Mouse (Mus musculus): Measurements from ENCODE around the gene Fxyd3.

DNA sequence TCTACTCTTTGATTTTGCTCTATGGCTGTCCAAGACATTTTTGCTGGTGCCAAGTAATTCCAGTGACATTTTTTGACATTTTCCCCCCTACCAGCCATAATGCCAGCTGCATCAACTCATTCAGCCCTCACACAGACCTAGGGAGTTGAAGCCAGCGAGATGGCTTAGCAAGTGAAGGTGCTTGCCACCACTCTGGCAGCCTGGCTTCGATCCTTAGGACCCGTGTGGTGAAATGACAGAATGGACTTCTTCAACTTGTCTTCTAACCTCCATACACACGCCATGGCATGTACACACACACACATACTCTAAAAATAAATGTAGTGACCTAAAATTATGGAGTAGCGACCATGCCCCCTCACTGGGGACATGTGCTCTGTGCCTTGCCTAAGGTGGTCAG, 47.9 kb upstream of the Fxyd3 start:
- TF ChIP-seq POLR2A (IDR thresholded peaks at IDR 0.05; ENCODE audit: extremely low read depth, insufficient read depth, low read length) (no peak), CTCF (IDR thresholded peaks at IDR 0.05; ENCODE audit: extremely low read depth, insufficient read depth, low read length) (no peak)

Measured in cortical plate, adult 2 months (tissue).